Mouse (Mus musculus) brown adipose tissue, adult 24 weeks (tissue): Measurements from ENCODE around the gene Rxfp2. TPM values are rescaled to one million over a fixed set of nuclear protein-coding genes. Genes with fewer than 3 reads are reported as not detected.

ENCODE experiments used
- H3K27ac ChIP-seq: fragments of 200-500 bp; replicated peaks from 2 replicates; pipeline ENCODE4 v1.5.1; 2012; ENCODE audit warnings: low read depth, mild to moderate bottlenecking, low read length
- H3K4me1 ChIP-seq: fragments of 200-500 bp; 2 replicates; pipeline ENCODE4 v1.6.1; 2012; ENCODE audit warnings: low read length, mixed read lengths; ENCODE audit not compliant: control insufficient read depth, insufficient read depth, insufficient read length
- H3K4me3 ChIP-seq: fragments of 200-500 bp; 2 replicates; pipeline ENCODE4 v1.5.1; 2012; ENCODE audit warnings: low read depth, mild to moderate bottlenecking, low read length, moderate library complexity; ENCODE audit not compliant: insufficient read depth
- polyA plus RNA-seq: library from polyadenylated mRNA; stranded (reverse); fragments of >200 nt; gene quantifications from 2 replicates; pipeline ENCODE4 v1.2.4, GENCODE M21; 2012; ENCODE audit not compliant: missing spikeins, insufficient read depth, insufficient read length

The Rxfp2 gene
- polyA plus RNA-seq, 1 experiment = not detected

- peaks cover 3% of the 10 kb centered on the region; the same call in 1 of the 2 replicates for H3K4me1 ChIP-seq
- peak overlapping the region; percentile 17; the same call in 1 of the 2 replicates for H3K27ac ChIP-seq
- peak overlapping the region; percentile 12; the same call in 1 of the 2 replicates for H3K4me3 ChIP-seq
Measured at GRCm38 (mm10) chr5:150115271-150116092, 97.0 kb downstream of the Rxfp2 start.

DNA sequence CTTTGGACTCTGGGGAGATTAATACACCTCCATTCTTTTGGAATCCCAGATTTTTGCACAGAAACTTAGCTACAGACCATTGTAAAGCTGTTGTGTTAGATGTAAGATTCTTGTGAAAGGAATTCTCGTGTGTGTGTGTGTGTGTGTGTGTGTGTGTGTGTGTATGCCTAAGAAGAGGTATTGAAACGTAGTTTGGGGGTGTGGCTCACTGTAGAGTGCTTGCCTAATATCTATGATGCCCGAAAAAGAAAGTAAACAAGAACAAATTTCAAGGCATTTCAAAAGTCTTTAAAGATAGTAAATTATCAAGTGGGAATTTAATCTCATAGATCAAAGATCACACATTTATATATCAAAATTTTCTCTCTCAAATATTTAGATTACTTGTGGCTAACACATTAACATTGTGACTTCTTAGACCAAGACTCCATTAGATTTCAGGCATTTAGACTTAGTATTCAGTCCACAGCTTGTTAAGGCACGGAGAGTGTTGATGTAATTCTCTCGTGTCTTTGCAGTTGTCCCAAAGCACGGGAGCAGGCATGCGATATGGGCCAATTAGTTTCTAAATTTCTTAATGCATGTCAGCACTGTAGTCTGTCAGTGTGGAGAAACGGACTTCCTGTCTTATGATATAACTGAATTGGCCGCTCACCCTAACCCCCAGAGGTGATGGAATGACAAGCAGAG, 97.9 kb downstream of the Rxfp2 start:
- Histone ChIP-seq H3K27ac (peak overlapping the region; percentile 5; the same call in 1 of the 2 replicates), H3K4me3 (0 out of 2 replicates have a peak overlapping the region, but pooled peaks have one; percentile 12), H3K4me1 (peaks cover 6% of the 10 kb centered on the region; the same call in 1 of the 2 replicates)

GRCm38 (mm10) chr5:150116906-150117216, 98.4 kb downstream of the Rxfp2 start:
- Histone ChIP-seq H3K4me1 (peaks cover 6% of the 10 kb centered on the region; the same call in 1 of the 2 replicates), H3K27ac (no peak overlapping the region), H3K4me3 (no peak overlapping the region)

- H3K27ac ChIP-seq = peak overlapping the region; percentile 50
- H3K4me3 ChIP-seq = peak overlapping the region; percentile 94
- H3K4me1 ChIP-seq = peaks cover 13% of the 10 kb centered on the region
Measured at GRCm38 (mm10) chr5:150118124-150118454, 99.6 kb downstream of the Rxfp2 start.

DNA sequence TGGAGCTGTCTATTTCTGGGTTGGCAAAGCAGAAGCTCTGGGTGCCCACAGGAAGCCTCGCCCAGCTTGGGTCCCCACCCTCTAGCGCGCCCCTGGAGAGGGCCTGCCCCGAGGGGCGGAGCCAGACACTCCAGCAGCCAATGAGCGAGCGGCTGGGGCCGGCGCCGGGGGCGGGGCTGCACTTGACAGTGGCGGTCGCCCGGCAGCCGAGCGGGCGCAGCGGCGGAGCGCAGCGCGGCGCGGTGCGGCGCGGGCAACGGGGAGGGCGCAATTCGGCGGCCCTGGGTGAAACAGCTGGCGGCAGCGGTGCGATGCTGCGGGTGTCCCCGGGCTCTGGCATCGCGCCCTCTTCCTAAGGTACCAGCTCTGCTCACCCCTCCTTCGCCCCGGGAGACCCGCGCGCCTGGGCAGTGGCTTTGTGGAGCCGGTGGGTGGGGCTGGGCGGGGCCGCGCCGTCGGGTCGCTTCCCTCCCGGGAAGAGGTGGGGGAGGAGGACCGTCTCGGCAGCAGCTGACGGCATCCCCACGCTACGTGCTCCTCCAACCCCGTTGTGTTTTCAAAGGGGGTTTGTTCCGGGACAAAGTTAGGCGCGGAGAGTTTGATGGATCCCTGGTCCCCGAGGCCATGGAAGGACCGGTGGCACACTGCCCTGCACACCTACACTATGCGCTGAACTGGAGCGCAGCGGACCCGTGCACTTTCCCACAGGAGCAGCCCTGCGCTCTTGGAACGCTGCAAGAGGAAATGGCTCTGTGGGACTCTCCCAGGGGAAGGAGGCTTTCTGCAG, 100.2 kb downstream of the Rxfp2 start, which contains the start of gene Fry:
TSS of gene Fry (plus strand) at position 191 of the 787 bp plus-strand sequence.
- Histone ChIP-seq H3K4me3 (peak within 1 kb of the TSS; percentile 94), H3K27ac (peak within 1 kb of the TSS; percentile 50), H3K4me1 (peaks cover 19% of the 10 kb centered on the region)

DNA sequence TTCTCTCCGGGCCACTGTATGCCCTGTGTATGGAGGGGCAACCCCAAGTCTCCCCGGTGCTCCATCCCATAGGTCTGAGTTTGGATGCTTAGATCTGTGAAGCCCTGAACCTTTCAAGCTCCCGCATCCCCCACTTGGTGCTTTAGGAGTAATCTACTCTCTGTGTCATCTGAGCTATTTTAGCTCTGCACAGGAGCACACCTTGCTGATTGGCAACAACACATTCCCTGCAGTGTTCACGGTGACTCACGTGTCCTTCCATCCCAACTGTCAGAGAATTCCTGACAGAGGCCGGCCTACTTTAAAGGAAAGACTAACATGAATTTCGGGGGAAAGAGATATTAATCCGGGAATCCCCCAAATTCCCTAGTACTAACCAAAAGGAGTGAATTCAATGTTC, 102.2 kb downstream of the Rxfp2 start:
- H3K4me3 ChIP-seq = no peak overlapping the region
- H3K27ac ChIP-seq = 0 out of 2 replicates have a peak overlapping the region, but pooled peaks have one; percentile 2
- H3K4me1 ChIP-seq = peaks cover 19% of the 10 kb centered on the region

DNA sequence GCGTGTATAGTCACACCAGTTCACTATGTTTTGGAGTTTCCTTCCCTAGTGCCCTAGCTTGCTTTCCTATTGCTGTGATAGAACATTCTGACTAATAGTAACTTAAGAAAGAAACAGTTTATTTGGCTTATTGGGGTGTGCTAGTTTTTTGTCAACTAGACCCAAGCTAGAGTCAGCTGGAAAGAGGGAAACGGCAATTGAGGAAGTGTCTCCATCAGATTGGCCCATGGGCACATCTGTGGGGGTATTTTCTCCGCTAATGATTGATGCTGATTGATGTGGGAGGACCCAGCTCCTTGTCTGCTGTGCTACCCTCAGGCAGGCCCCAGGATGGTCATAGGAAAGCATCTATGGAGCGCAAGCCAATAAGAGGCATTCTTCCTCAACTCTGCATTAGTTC, 103.6 kb downstream of the Rxfp2 start:
- 0 out of 2 replicates have a peak overlapping the region, but pooled peaks have one; percentile 13 for H3K27ac ChIP-seq
- H3K4me1 ChIP-seq = peaks cover 19% of the 10 kb centered on the region
- H3K4me3 ChIP-seq = no peak overlapping the region

DNA sequence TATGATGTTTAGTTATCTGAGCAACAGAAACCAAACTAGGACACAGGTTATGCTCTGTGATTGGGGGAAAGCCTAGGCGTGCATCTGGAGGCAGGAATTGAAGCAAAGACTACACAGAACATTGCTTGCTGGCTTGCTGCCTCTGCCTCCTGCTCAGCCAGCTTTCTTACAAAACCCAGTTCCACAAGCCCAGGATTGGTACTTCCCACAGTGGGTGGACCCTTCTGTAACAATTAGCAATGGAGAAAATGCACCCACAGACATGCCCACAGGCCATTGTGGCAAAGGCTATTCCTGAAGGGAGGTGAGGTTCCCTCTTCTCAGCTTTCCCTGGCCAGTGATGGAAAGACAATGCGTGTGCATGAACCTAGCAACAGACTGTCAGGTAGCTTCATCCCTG, 104.1 kb downstream of the Rxfp2 start:
- H3K27ac ChIP-seq = no peak overlapping the region
- H3K4me3 ChIP-seq = no peak overlapping the region
- peaks cover 19% of the 10 kb centered on the region for H3K4me1 ChIP-seq

DNA sequence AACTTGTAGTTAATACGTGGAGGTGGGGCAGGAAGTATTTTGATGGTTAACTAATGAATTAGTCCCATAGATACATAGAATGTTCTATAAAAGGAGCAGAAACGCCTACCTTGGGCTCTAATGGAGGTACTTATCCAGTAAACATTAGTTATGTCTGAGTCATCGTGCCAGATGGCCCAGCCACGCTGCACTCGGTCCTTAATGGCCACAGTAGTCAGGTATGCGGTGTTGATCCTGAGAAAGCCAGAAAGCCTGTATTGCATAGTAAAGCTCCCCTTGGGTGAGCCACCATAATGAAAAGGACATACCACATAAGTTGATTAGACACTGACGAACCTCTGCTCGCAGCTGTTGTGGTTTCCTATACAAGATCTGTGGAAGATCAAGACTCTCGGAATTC, 107.4 kb downstream of the Rxfp2 start:
- Histone ChIP-seq H3K4me1 (peaks cover 13% of the 10 kb centered on the region), H3K4me3 (no peak overlapping the region), H3K27ac (no peak overlapping the region)

- peaks cover 6% of the 10 kb centered on the region; the same call in 1 of the 2 replicates for H3K4me1 ChIP-seq
- H3K27ac ChIP-seq = no peak overlapping the region
- no peak overlapping the region for H3K4me3 ChIP-seq
Measured at GRCm38 (mm10) chr5:150128432-150128831, 110.0 kb downstream of the Rxfp2 start.

DNA sequence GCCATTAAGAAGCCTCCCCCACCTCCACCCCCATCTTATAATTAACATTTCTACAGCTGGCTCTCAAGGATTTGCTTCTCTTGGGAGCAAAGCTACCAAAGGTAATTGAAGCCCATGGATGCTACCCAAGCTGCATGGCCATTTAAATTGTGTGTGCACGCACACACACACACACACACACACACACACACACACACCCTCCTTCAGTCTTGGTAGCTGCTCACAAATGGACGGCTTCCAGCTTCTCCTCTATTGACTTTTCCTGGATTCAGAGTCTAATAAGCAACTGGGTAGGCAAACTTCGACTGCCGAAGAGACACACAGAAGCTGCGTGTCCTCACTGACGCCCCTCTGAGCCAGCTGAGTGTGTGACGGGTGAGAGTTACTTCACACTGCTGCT, 111.7 kb downstream of the Rxfp2 start:
- Histone ChIP-seq H3K4me3 (no peak overlapping the region), H3K27ac (no peak overlapping the region), H3K4me1 (peaks cover 9% of the 10 kb centered on the region)

DNA sequence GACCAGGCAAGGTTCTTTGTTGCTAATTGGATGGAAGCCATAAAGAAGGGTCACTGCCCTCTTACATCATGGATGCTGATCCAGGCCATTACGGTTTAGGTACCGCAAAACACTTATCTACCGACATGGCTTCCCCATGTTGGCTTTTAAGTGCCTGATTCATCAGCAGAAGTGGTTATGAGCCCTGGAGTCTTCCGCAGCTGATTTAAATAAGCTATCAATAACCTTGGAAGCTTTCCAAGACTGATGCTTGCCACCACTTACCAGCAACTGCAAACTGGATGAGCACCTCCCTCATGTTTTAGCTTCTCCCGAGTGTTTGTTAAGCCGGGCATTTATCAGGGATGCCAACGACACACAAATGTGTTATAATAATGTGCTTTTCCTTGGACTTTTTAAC, 112.7 kb downstream of the Rxfp2 start:
- H3K27ac ChIP-seq = no peak overlapping the region
- H3K4me1 ChIP-seq = peaks cover 9% of the 10 kb centered on the region
- no peak overlapping the region for H3K4me3 ChIP-seq
